Mouse (Mus musculus) forebrain, embryonic 16.5 days (tissue): ENCODE data around the gene Gnb1l. TPM values are rescaled to one million over a fixed set of nuclear protein-coding genes. Genes with fewer than 3 reads are reported as not detected.
A peak's percentile ranks its signal among the peaks of the same experiment; 100 is the strongest.

Experiments used
- ATAC-seq: fragments of 200-750 bp; cut with Nextera tagmentation; 2 replicates; pipeline ENCODE4 v1.8.0; 2017; ENCODE audit warnings: mild to moderate bottlenecking, moderate library complexity
- H3K27ac ChIP-seq: fragments of 300-500 bp; sonication (generic); 2 replicates; pipeline ENCODE4 v1.5.1; 2014; ENCODE audit warnings: low read length, control low read depth
- H3K27me3 ChIP-seq: fragments of 300-500 bp; sonication (generic); replicated peaks from 2 replicates; pipeline ENCODE4 v1.6.1; 2014; ENCODE audit warnings: low read length; ENCODE audit not compliant: control insufficient read depth, insufficient read depth
- H3K36me3 ChIP-seq: fragments of 300-500 bp; sonication (generic); 2 replicates; pipeline ENCODE4 v1.6.1; 2014; ENCODE audit not compliant: control insufficient read depth, insufficient read depth
- H3K4me1 ChIP-seq: fragments of 300-500 bp; sonication (generic); replicated peaks from 2 replicates; pipeline ENCODE4 v1.6.1; 2014; ENCODE audit warnings: low read length; ENCODE audit not compliant: control insufficient read depth, insufficient read depth
- H3K4me2 ChIP-seq: fragments of 300-500 bp; sonication (generic); 2 replicates; pipeline ENCODE4 v1.6.1; 2014; ENCODE audit warnings: mild to moderate bottlenecking, low read length, control low read depth
- H3K4me3 ChIP-seq: fragments of 300-500 bp; sonication (generic); replicated peaks from 2 replicates; pipeline ENCODE4 v1.5.1; 2014; ENCODE audit warnings: mild to moderate bottlenecking, low read length, control low read depth
- H3K9ac ChIP-seq: fragments of 300-500 bp; sonication (generic); replicated peaks from 2 replicates; pipeline ENCODE4 v1.6.1; 2014; ENCODE audit warnings: low read depth, low read length, control low read depth
- H3K9me3 ChIP-seq: fragments of 300-500 bp; sonication (generic); 2 replicates; pipeline ENCODE4 v1.6.1; 2016; ENCODE audit warnings: low read length; ENCODE audit not compliant: control insufficient read depth
- WGBS: fragments of 180-500 bp; shearing (Covaris S2); extraction: QIAGEN DNeasy Blood & Tissue Kit; methylation state at CpG from one replicate; pipeline ENCODE4 v1.1.7; 2014; 5-methylcytosine and 5-hydroxymethylcytosine counted together
- polyA plus RNA-seq: library from polyadenylated mRNA; unstranded; fragments of >200 nt; fragmentation: Nextera tagmentation; extraction: Ambion mirVana; gene quantifications from 2 replicates; pipeline ENCODE4 v1.2.1, GENCODE M21; 2015

Gnb1l gene
- 14.1 and 14.6 TPM in 2 replicates for polyA plus RNA-seq

DNA sequence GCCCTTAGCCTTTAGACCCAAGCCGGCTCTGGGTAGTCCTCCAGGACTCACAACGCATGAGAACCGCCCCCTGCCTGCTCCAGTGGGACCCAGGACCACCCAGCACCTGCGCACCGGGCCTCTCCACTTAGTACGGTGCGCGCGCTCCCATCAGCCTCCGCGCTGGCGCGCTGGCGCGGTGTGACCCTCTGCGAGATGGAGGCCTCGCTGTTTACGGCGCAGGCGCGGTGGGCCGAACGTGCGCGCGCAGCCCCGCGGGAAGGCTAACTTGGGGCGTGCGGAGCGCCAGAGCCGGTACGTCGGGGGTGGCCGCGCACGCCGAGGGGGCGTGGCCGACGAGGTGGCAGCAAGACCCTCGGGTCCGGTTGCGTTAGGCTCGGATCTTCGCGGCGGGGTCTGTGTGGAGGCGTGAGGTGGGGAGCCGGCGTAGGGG, at the start of gene Gnb1l, which contains the start of gene Rtl10:
Gnb1l (plus strand) TSS at position 156 of the 433 bp plus-strand sequence.
Rtl10 (plus strand) TSS at position 344 of the 433 bp plus-strand sequence.
- H3K4me1 ChIP-seq: peaks cover 18% of the 10 kb centered on the region
- no peaks in the 10 kb centered on the region for H3K27me3 ChIP-seq
- H3K9ac ChIP-seq: peak within 1 kb of the TSS; percentile 83
- peaks cover 6% of the 10 kb centered on the region for H3K36me3 ChIP-seq
- under 1% methylated on average over 51 of the region's 51 CpGs for WGBS
- H3K4me3 ChIP-seq: peak within 1 kb of the TSS; percentile 81
- peak; percentile 98 for ATAC-seq
- peak within 1 kb of the TSS; percentile 87 for H3K4me2 ChIP-seq
- peak within 1 kb of the TSS; percentile 94 for H3K27ac ChIP-seq
- H3K9me3 ChIP-seq: no peaks in the 10 kb centered on the region

DNA sequence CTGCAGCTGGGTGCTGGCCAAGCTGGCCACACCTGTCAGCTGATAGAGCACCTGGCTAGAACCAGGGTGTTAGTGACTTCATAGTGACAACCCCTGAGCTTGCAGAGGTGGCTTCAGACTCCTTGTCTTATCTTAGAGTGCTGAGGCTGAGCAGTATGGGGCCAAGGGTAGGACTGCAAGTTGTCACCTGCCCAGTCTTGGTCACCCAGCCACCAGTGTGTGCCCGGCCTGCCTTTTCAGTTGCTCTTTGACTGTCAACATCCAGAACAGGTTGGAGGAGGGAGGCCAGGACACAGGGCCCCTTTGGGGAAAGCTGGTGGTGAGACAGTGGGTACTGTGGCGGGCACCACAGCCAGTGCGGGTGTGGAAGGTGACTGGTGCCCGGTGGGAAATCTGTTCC, 49.5 kb upstream of the Gnb1l start:
- Histone ChIP-seq H3K9ac (no peak overlapping the region), H3K36me3 (no peaks in the 10 kb centered on the region), H3K27me3 (no peaks in the 10 kb centered on the region), H3K4me1 (peaks cover 5% of the 10 kb centered on the region), H3K4me3 (no peak overlapping the region), H3K9me3 (no peaks in the 10 kb centered on the region), H3K27ac (no peak overlapping the region), H3K4me2 (no peak overlapping the region)
- 95% methylated on average over 4 of the region's 4 CpGs for WGBS
- no peak for ATAC-seq

DNA sequence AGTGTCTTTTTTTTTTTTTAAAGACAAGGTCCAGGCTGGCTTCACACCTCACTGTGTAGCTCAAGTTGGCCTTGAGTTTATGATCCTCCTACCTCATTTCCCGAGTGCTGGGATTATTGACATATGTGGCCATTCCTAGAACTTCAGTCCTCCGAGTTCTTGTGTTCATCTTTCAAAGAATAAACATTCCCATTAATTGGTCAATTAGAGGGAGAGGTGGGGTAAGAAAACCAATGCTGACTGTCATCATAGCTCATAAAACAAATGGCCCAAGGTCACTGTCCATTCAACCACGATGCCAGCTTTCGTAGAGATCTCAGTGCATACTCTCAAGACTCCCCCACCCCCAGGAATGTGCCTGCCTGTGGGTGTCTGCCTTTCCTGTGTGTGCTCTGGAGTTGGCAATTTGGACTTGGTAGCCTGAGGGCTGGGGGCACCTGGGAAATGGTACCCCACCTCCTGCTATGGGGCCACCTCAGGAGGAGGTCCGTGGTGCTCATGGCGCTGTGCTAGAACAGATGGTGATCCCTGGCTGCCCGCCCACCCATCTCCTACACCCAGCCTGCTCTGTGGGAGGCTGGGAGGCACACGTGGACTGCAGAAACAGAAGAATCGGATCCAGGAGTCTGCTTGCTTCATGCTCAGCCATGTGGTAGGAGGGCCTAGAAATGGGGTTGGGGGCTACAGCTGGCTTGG, 46.9 kb upstream of the Gnb1l start:
- WGBS: 54% methylated on average over 9 of the region's 9 CpGs
- Histone ChIP-seq H3K27ac (no peak overlapping the region), H3K27me3 (no peaks in the 10 kb centered on the region), H3K9ac (no peak overlapping the region), H3K9me3 (no peaks in the 10 kb centered on the region), H3K4me1 (peaks cover 5% of the 10 kb centered on the region), H3K4me3 (no peak overlapping the region), H3K4me2 (no peak overlapping the region), H3K36me3 (no peaks in the 10 kb centered on the region)
- ATAC-seq: peak; percentile 58

DNA sequence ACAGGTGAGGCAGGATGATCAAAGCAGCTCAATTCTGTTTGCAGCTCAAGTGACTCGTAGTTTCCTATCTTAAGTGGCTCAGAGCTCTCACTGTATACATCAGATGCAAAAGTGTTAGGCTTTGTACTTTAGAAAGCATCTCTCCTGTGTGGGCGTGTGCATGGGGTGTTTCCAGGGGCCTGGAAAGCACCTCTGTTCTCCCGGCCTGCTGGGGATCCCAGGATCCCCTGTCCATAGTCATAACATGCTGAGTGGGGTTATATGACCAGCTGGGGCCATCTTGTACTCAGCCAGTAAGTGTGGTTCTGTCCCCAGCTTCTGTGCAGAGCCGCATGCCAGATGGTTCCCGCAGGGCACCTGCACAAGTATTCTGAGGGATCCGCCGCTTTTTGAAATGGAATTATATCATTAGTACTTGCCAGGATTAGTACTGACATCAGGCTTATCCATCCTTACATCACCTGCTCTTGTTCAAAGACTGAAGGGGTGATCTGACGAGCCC, 46.1 kb upstream of the Gnb1l start:
- ATAC-seq: peak; percentile 43; the same call in 1 of the 2 replicates
- Histone ChIP-seq H3K4me2 (no peak overlapping the region), H3K27ac (no peak overlapping the region), H3K4me1 (peaks cover 5% of the 10 kb centered on the region), H3K4me3 (no peak overlapping the region), H3K36me3 (no peaks in the 10 kb centered on the region), H3K27me3 (no peaks in the 10 kb centered on the region), H3K9ac (no peak overlapping the region), H3K9me3 (no peaks in the 10 kb centered on the region)
- WGBS: 72% methylated on average over 8 of the region's 8 CpGs

DNA sequence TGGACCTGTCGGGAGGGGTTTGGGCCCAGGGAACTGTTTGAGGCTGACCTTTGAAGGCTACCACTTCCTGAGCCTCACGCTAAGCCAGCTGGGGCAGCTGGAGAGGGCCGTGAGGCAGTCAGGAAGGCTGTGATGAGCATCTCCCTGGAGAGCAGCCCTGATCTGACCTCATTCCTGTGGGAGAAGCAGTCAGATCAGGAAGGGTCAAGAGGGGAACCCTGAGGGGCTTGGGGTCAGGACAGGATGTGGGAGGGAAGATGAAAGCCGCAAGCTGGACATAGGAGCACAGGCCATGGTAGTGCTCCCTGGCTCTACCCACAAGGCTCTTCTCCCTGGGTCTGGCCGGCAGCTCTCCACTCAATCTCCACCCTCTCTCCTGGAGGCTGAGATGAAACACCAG, 44.7 kb upstream of the Gnb1l start:
- no peaks in the 10 kb centered on the region for H3K27me3 ChIP-seq
- no peak overlapping the region for H3K4me2 ChIP-seq
- peaks cover 5% of the 10 kb centered on the region for H3K4me1 ChIP-seq
- no peak overlapping the region for H3K4me3 ChIP-seq
- H3K27ac ChIP-seq: no peak overlapping the region
- no peak for ATAC-seq
- no peaks in the 10 kb centered on the region for H3K9me3 ChIP-seq
- no peak overlapping the region for H3K9ac ChIP-seq
- H3K36me3 ChIP-seq: no peaks in the 10 kb centered on the region
- WGBS: 72% methylated on average over 5 of the region's 5 CpGs

DNA sequence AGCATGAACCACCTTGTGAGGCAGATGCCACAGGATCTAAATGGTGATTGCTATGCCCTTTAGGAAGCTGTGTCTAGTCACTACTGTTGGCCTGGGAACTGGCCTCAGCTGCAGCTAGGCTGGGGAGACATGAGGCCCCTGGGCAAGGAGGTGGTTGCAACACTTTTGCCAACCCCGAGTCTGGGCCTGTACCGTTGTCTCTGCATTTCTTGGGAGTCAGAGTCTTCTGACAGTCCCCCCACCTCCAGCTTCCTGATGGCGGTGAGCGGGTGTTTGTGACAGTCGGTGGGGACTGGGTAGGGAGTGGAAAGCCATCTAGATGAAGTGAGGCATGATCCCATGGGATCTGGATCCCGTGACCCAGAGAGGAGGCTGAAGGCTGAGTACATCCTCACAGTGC, 43.1 kb upstream of the Gnb1l start:
- H3K4me2 ChIP-seq: no peak overlapping the region
- H3K4me1 ChIP-seq: peaks cover 18% of the 10 kb centered on the region
- ATAC-seq: no peak
- no peak overlapping the region for H3K27ac ChIP-seq
- H3K4me3 ChIP-seq: no peak overlapping the region
- H3K36me3 ChIP-seq: no peaks in the 10 kb centered on the region
- H3K9ac ChIP-seq: no peak overlapping the region
- H3K27me3 ChIP-seq: no peaks in the 10 kb centered on the region
- no peaks in the 10 kb centered on the region for H3K9me3 ChIP-seq
- 86% methylated on average over 6 of the region's 6 CpGs for WGBS

DNA sequence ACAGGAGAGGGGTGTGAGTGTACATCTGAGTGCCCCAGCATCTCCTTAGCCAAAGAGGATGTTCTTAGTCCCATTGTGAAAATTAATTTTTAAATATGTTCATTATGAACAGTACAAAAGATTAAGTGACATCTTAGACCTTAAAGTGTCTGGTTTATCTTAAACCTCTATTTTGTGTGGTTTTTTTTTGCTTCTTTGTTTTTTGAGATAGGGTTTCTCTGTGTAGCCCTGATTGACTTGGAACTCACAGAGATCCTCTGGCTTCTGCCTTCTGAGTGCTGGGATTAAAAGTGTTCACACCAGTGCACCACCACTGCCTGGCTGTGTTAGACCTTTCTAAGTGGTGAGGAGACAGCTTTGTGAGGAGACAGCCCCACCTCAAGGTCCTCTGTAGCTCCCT, 39.9 kb upstream of the Gnb1l start:
- H3K9me3 ChIP-seq: no peaks in the 10 kb centered on the region
- no peak for ATAC-seq
- H3K4me2 ChIP-seq: no peak overlapping the region
- H3K27ac ChIP-seq: no peak overlapping the region
- H3K4me1 ChIP-seq: peaks cover 14% of the 10 kb centered on the region
- H3K27me3 ChIP-seq: no peaks in the 10 kb centered on the region
- no peak overlapping the region for H3K9ac ChIP-seq
- no peaks in the 10 kb centered on the region for H3K36me3 ChIP-seq
- H3K4me3 ChIP-seq: no peak overlapping the region

DNA sequence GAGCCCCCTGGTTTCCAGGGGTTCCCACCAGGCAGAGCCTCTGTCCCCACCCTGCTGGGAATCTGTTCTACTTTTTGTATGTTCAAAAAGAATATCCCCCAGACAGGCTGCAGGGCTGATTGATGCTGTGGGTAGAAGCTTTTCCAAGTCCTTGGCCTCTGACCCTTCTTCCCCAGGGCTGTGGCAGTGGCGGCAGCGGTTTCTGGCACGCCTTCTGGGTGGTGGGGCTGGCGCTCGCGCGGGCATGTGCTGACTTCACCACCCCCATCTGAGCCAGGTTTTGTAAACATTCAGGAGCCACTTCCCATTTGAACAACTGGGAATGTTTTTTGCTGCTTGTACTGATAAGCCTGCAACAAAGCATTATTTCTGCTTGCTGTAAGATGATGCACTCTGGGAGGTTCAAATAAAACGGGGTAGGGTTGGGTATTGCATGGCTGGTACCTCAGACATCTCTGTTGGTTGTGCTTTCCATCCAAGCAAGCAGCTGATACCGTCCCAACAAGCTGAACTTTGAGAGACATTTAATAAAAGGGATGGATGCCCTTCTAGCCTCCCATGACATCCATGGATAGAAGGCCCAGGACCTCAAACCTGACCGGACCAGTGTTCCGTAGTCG, 39.1 kb upstream of the Gnb1l start:
- Histone ChIP-seq H3K4me3 (peak overlapping the region; percentile 4; the same call in 1 of the 2 replicates), H3K4me1 (peaks cover 14% of the 10 kb centered on the region), H3K36me3 (no peaks in the 10 kb centered on the region), H3K9ac (peak overlapping the region; percentile 39; the same call in 1 of the 2 replicates), H3K27me3 (no peaks in the 10 kb centered on the region), H3K27ac (peak overlapping the region; percentile 8; the same call in 1 of the 2 replicates), H3K9me3 (no peaks in the 10 kb centered on the region), H3K4me2 (peak overlapping the region; percentile 37)
- ATAC-seq: peak; percentile 19; the same call in 1 of the 2 replicates
- 9% methylated on average over 12 of the region's 12 CpGs for WGBS

DNA sequence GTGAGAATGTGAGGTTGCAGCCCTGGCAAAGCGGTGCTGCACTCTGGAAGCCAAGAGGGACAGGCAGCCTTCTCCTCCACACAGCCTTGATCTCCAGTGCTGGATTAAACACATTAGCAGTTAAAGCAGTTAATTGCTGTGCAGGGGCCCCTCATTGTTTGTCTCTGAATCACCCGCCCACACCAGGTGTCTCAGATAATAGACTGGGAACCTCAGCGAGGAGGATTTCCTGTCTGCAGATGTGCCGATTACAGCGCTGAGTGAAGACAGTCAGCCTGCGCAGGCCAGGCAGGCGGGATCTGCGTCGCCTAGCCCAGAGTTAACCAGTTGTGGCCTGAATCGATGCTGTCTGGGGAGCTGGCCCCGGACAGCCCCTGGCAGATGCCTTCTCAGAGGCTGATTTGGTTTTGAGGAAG, 38.5 kb upstream of the Gnb1l start:
- H3K27me3 ChIP-seq: no peaks in the 10 kb centered on the region
- 2% methylated on average over 11 of the region's 11 CpGs for WGBS
- H3K9me3 ChIP-seq: no peaks in the 10 kb centered on the region
- H3K4me3 ChIP-seq: peak overlapping the region; percentile 4; the same call in 1 of the 2 replicates
- no peak overlapping the region; the same call in 1 of the 2 replicates for H3K9ac ChIP-seq
- peak overlapping the region; percentile 8; the same call in 1 of the 2 replicates for H3K27ac ChIP-seq
- H3K4me1 ChIP-seq: peaks cover 14% of the 10 kb centered on the region
- H3K36me3 ChIP-seq: no peaks in the 10 kb centered on the region
- ATAC-seq: peak; percentile 87
- H3K4me2 ChIP-seq: peak overlapping the region; percentile 37
